Mouse (Mus musculus) midbrain, postnatal 0 days (tissue): ENCODE measurements around the gene Brsk1. TPM values are rescaled to one million over a fixed set of nuclear protein-coding genes. Genes with fewer than 3 reads are reported as not detected.

Source experiments
- ATAC-seq: fragments of 200-750 bp; cut with Nextera tagmentation; 2 replicates; pipeline ENCODE4 v1.8.0; 2017; ENCODE audit warnings: moderate number of reproducible peaks, mild to moderate bottlenecking, moderate TSS enrichment, moderate library complexity; ENCODE audit not compliant: low FRiP score
- DNase-seq: peaks from one replicate; pipeline ENCODE4 v3.0.0-alpha.2; 2015; ENCODE audit warnings: low spot score
- H3K27ac ChIP-seq: fragments of 300-500 bp; sonication (generic); 2 replicates; pipeline ENCODE4 v1.5.1; 2014; ENCODE audit warnings: low read depth, mild to moderate bottlenecking, low read length, mixed read lengths
- H3K27me3 ChIP-seq: fragments of 300-500 bp; sonication (generic); 2 replicates; pipeline ENCODE4 v1.6.1; 2014; ENCODE audit warnings: low read length, control low read depth, mixed read lengths; ENCODE audit not compliant: insufficient read depth
- H3K36me3 ChIP-seq: fragments of 300-500 bp; sonication (generic); 2 replicates; pipeline ENCODE4 v1.6.1; 2014; ENCODE audit warnings: low read length, control low read depth, mixed read lengths; ENCODE audit not compliant: insufficient read depth
- H3K4me1 ChIP-seq: fragments of 300-500 bp; sonication (generic); 2 replicates; pipeline ENCODE4 v1.6.1; 2014; ENCODE audit warnings: mild to moderate bottlenecking, control low read depth, antibody characterized with exemption, low read length, mixed read lengths; ENCODE audit not compliant: insufficient read depth
- H3K4me2 ChIP-seq: fragments of 300-500 bp; sonication (generic); 2 replicates; pipeline ENCODE4 v1.6.1; 2014; ENCODE audit warnings: low read depth, mild to moderate bottlenecking, low read length, mixed read lengths; ENCODE audit not compliant: poor library complexity, severe bottlenecking
- H3K4me3 ChIP-seq: fragments of 300-500 bp; sonication (generic); 2 replicates; pipeline ENCODE4 v1.5.1; 2014; ENCODE audit warnings: low read depth, mild to moderate bottlenecking, low read length, moderate library complexity
- H3K9ac ChIP-seq: fragments of 300-500 bp; sonication (generic); replicated peaks from 2 replicates; pipeline ENCODE4 v1.6.1; 2014; ENCODE audit warnings: mild to moderate bottlenecking, low read length, moderate library complexity, mixed read lengths; ENCODE audit not compliant: poor library complexity, severe bottlenecking
- H3K9me3 ChIP-seq: fragments of 300-500 bp; sonication (generic); 2 replicates; pipeline ENCODE4 v1.6.1; 2016; ENCODE audit warnings: low read length, control low read depth
- CTCF ChIP-seq: IDR thresholded peaks from 2 replicates; pipeline ENCODE4 v1.5.1; 2016; ENCODE audit warnings: antibody characterized with exemption, mild to moderate bottlenecking
- whole genome bisulfite sequencing: fragments of 180-500 bp; shearing (Covaris S2); extraction: QIAGEN DNeasy Blood & Tissue Kit; methylation state at CpG from one replicate; pipeline ENCODE4 v1.1.7; 2014; 5-methylcytosine and 5-hydroxymethylcytosine counted together
- polyA plus RNA-seq: library from polyadenylated mRNA; unstranded; fragments of >200 nt; fragmentation: Nextera tagmentation; extraction: Ambion mirVana; gene quantifications from 2 replicates; pipeline ENCODE4 v1.2.1, GENCODE M21; 2015
- total RNA-seq: library from RNA; depleted of rRNA; stranded (reverse); fragments of >200 nt; gene quantifications from 2 replicates; pipeline ENCODE4 v1.2.3, GENCODE M21; 2014

Brsk1 gene
- total and polyA plus RNA-seq, 2 experiments from 2014 or later, result 7.2 to 226 TPM

DNA sequence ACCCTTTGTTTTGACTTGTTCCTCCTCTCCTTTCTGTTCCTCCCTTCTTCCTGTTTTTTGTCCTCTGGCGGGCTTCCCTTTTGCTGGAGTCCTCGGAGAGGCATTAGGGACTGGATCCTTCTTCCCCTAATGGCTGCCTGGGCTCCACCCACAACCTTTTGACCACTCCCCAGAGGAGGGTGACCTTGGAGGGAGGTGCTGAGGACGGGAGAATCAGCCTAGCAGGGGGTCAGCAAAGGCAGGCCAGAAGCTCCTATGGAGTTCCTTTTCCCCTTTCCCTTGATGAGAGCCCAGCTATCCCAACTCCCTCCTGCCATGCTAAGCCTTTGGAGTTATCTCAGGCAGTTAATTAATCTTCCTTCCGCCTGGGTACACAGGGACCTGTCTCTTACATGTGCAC, 50.7 kb downstream of the Brsk1 start:
- Histone ChIP-seq H3K4me2 (peak overlapping the region; percentile 89), H3K9me3 (no peaks in the 10 kb centered on the region), H3K4me1 (peaks cover 14% of the 10 kb centered on the region; the same call in 1 of the 2 replicates), H3K36me3 (peaks cover 10% of the 10 kb centered on the region), H3K9ac (peak overlapping the region; percentile 77; the same call in 1 of the 2 replicates), H3K27ac (peak overlapping the region; percentile 93), H3K27me3 (no peaks in the 10 kb centered on the region), H3K4me3 (peak overlapping the region; percentile 77)
- no peak for TF ChIP-seq CTCF
- peak; percentile 44 for DNase-seq
- no peak for ATAC-seq
- WGBS, result 2% methylated on average over 4 of the region's 4 CpGs

DNA sequence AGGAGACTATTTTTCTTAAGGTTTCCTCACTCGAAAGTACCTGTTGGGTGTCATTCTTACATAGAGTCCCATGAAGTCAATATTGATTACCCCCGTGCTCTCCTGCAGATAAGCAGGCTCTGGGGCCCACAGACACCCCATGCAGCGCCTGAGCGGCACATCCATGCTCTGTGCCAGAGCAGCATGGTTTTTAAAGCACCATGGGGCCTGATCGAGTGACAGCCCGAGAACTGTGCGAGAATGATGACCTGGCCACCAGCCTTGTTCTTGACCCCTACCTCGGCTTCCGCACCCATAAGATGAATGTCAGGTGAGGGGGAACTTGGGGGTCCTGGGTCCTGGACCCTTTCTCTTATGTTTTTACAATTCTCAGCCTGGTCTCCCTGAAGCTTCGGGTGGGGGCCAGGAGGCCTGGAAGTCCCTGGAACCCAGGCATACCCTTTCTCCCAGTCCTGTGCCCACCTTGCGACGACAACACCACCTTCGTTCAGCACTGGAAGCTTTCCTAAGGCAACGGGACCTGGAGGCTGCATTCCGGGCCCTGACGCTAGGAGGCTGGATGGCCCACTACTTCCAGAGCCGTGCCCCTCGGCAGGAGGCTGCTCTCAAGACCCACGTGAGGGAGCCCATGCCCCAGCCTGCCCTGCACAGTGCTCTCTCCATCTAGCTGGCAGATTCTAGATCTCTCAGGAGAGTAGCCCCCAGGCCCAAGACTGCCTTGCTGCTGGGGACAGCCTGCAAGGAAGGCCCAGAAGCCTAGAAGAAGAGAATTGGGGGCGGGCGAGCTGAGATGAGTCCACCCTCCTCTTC, 51.5 kb downstream of the Brsk1 start:
- Histone ChIP-seq H3K9ac (no peak overlapping the region; the same call in 1 of the 2 replicates), H3K4me1 (peaks cover 14% of the 10 kb centered on the region; the same call in 1 of the 2 replicates), H3K36me3 (peaks cover 18% of the 10 kb centered on the region), H3K27ac (peak overlapping the region; percentile 93), H3K4me3 (peak overlapping the region; percentile 77), H3K27me3 (no peaks in the 10 kb centered on the region), H3K4me2 (peak overlapping the region; percentile 89), H3K9me3 (no peaks in the 10 kb centered on the region)
- no peak for ATAC-seq
- no peak for DNase-seq
- TF ChIP-seq CTCF, result no peak
- WGBS, result 74% methylated on average over 21 of the region's 21 CpGs

DNA sequence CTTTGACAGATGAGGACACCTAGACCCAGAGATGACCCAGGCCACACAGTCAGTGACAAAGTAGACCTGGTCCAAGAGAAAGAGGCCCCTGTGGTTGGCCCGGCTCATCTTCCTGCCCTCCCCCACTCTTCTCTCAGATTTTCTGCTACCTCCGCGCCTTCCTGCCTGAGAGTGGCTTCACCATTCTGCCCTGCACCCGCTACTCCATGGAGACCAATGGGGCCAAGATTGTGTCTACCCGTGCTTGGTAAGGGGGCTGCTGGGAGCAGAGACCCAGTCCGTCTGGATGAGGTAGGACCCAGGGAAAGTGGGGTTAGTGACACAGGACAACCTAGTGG, 52.0 kb downstream of the Brsk1 start:
- ATAC-seq (no peak), DNase-seq (no peak)
- H3K27ac ChIP-seq, result no peak overlapping the region
- no peak overlapping the region for H3K4me3 ChIP-seq
- peaks cover 20% of the 10 kb centered on the region for H3K36me3 ChIP-seq
- H3K9ac ChIP-seq, result 0 out of 2 replicates have a peak overlapping the region, but pooled peaks have one; percentile 13
- no peaks in the 10 kb centered on the region for H3K27me3 ChIP-seq
- H3K9me3 ChIP-seq, result no peaks in the 10 kb centered on the region
- WGBS, result 88% methylated on average over 6 of the region's 6 CpGs
- H3K4me2 ChIP-seq, result no peak overlapping the region
- H3K4me1 ChIP-seq, result peaks cover 14% of the 10 kb centered on the region; the same call in 1 of the 2 replicates
- TF ChIP-seq CTCF, result no peak

DNA sequence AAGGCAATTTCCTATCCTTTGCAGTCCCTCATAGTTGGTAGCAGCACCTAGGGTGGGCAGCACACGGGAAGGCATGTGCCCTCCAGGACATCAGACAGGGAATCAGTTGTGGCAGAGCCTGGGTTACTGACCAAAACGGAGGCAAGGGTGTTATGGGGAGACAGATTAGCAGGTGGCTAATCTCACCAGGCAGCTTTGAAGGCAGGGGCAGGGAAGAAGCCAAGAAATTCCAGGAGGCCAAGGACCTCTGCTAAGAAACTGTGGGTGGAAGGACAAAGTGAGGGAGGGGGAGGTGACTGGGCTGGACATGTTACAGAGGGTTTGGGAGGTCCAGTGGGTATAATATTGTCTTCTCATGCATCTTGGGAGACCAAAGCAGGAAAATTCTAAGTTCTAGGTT, 53.0 kb downstream of the Brsk1 start:
- H3K4me3 ChIP-seq, result no peak overlapping the region
- no peak overlapping the region for H3K9ac ChIP-seq
- 76% methylated on average over 2 of the region's 2 CpGs for WGBS
- peaks cover 14% of the 10 kb centered on the region; the same call in 1 of the 2 replicates for H3K4me1 ChIP-seq
- no peak overlapping the region for H3K4me2 ChIP-seq
- H3K27ac ChIP-seq, result no peak overlapping the region
- peaks cover 20% of the 10 kb centered on the region for H3K36me3 ChIP-seq
- no peaks in the 10 kb centered on the region for H3K9me3 ChIP-seq
- no peak for TF ChIP-seq CTCF
- no peak for DNase-seq
- H3K27me3 ChIP-seq, result no peaks in the 10 kb centered on the region
- ATAC-seq, result no peak

DNA sequence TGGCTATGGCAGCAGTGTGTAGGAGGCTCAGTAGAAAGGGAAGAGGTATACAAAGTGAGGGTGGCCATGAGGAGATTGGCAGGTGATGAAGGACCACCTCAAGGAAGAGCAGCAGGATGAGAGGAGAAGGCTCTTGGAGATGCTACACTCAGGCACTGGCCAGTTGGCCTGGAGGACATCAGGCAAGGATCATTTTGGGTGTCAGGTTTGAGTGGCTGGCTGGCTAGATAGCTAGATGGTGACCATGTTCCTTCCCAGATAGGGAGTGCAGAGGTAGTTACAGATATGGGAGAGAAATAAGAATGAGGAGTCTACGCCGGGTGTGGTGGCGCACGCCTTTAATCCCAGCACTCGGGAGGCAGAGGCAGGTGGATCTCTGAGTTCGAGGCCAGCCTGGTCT, 54.5 kb downstream of the Brsk1 start:
- H3K9ac ChIP-seq, result no peak overlapping the region
- H3K4me2 ChIP-seq, result no peak overlapping the region
- peaks cover 20% of the 10 kb centered on the region for H3K36me3 ChIP-seq
- no peak for ATAC-seq
- no peaks in the 10 kb centered on the region for H3K27me3 ChIP-seq
- DNase-seq, result no peak
- peaks cover 11% of the 10 kb centered on the region; the same call in 1 of the 2 replicates for H3K4me1 ChIP-seq
- no peak overlapping the region for H3K27ac ChIP-seq
- H3K4me3 ChIP-seq, result no peak overlapping the region
- 93% methylated on average over 5 of the region's 6 CpGs for WGBS
- TF ChIP-seq CTCF, result no peak
- no peaks in the 10 kb centered on the region for H3K9me3 ChIP-seq

DNA sequence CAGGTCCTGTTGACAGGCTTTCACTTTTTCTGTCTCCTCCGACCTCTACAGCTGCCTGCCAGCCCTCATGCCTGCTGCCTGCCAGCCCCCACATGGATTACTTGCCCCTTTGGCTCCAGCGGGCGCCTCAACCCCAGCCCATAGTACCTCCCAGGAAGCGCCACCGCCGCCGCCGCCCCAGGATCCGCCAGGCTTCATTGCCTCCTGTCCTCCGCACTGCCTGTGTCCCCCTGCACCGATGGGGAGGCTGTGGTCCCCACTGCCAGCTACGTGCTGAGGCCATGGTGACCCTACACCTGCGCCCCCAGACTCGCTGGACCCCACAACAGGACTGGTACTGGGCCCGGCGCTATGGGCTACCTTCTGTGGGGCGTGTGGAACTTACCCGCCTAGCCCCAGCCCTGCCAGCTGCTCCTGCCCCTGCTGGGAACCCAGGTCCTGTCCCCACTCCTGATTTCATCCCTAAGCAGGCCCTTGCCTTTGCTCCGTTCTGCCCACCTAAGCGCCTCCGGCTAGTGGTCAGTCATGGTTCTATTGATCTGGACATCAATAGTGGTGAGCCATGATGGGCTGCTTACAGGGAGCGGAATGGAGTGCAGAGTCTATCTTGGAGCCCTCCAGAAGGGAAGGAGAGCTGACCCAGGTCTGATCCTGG, 56.0 kb downstream of the Brsk1 start:
- TF ChIP-seq CTCF, result no peak
- WGBS, result 88% methylated on average over 22 of the region's 22 CpGs
- Histone ChIP-seq H3K9ac (no peak overlapping the region), H3K27me3 (no peaks in the 10 kb centered on the region), H3K4me2 (no peak overlapping the region), H3K4me3 (no peak overlapping the region), H3K9me3 (no peaks in the 10 kb centered on the region), H3K27ac (no peak overlapping the region), H3K4me1 (peaks cover 7% of the 10 kb centered on the region; the same call in 1 of the 2 replicates), H3K36me3 (peaks cover 20% of the 10 kb centered on the region)
- DNase-seq (no peak), ATAC-seq (no peak)
